Mouse (Mus musculus): ENCODE measurements around the gene Arpc4. TPM values are rescaled to one million over a fixed set of nuclear protein-coding genes. Genes with fewer than 3 reads are reported as not detected.
A peak's percentile ranks its signal among the peaks of the same experiment; 100 is the strongest.

Arpc4 gene
- polyA plus RNA-seq, 1 experiment, result 503 TPM

GRCm38 (mm10) chr6:113380480-113380879 is 2.6 kb downstream of the Arpc4 start:
- Histone ChIP-seq H3K27ac (ENCODE audit: insufficient read depth, low read depth, low read length) (peak overlapping the region; percentile 93), H3K4me1 (ENCODE audit: control insufficient read depth, insufficient read depth, low read length) (peaks cover 18% of the 10 kb centered on the region), H3K4me3 (ENCODE audit: insufficient read depth, low read length) (peak overlapping the region; percentile 70)
- TF ChIP-seq CTCF (IDR thresholded peaks at IDR 0.05; ENCODE audit: low read depth, low read length), result no peak
- TF ChIP-seq POLR2A (IDR thresholded peaks at IDR 0.05; ENCODE audit: borderline replicate concordance, low read depth, low read length), result no peak

DNA sequence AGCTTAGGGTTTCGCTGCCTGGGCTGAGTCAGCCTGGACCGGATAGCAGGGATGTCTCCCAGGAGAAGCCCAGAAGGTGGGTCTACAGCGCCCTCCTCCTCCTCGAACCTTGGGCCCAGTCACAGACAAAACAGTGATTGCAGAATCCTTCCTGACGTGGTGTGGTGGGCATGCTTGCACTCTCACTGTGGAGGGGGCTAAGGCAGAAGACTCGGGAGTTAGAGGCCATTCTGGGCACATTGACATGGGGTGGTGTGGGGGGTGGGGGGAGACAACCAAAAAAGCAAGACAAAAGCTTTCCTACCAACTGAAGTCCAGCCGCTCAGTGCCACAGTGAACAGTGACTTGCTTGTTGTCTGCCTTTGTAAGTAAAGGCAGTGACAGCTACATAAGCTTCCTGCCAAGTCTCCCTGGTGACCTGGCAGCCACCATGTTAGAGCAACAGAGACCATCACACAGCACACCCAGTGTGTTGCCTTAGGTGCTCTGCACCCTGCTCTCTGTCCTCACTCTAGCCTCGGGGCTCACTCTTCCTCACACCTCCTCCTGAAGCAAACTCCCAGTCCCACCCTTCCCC is 6.5 kb downstream of the Arpc4 start:
- Histone ChIP-seq H3K4me3 (ENCODE audit: insufficient read depth, low read length) (no peak overlapping the region), H3K27ac (ENCODE audit: insufficient read depth, low read depth, low read length) (no peak overlapping the region), H3K4me1 (ENCODE audit: control insufficient read depth, insufficient read depth, low read length) (peaks cover 14% of the 10 kb centered on the region)
- TF ChIP-seq POLR2A (IDR thresholded peaks at IDR 0.05; ENCODE audit: borderline replicate concordance, low read depth, low read length) (no peak), CTCF (IDR thresholded peaks at IDR 0.05; ENCODE audit: low read depth, low read length) (no peak)

- Histone ChIP-seq H3K4me1 (ENCODE audit: control insufficient read depth, insufficient read depth, low read length) (peaks cover 12% of the 10 kb centered on the region), H3K27ac (ENCODE audit: insufficient read depth, low read depth, low read length) (no peak overlapping the region), H3K4me3 (ENCODE audit: insufficient read depth, low read length) (no peak overlapping the region)
- no peak for TF ChIP-seq CTCF (IDR thresholded peaks at IDR 0.05; ENCODE audit: low read depth, low read length)
- TF ChIP-seq POLR2A (IDR thresholded peaks at IDR 0.05; ENCODE audit: borderline replicate concordance, low read depth, low read length), result no peak
These were observed 7.3 kb downstream of the Arpc4 start for GRCm38 (mm10) chr6:113385160-113385714.

GRCm38 (mm10) chr6:113386025-113386424 is 8.1 kb downstream of the Arpc4 start:
- Histone ChIP-seq H3K4me3 (ENCODE audit: insufficient read depth, low read length) (no peak overlapping the region), H3K27ac (ENCODE audit: insufficient read depth, low read depth, low read length) (no peak overlapping the region), H3K4me1 (ENCODE audit: control insufficient read depth, insufficient read depth, low read length) (peaks cover 5% of the 10 kb centered on the region; the same call in 1 of the 2 replicates)
- TF ChIP-seq CTCF (IDR thresholded peaks at IDR 0.05; ENCODE audit: low read depth, low read length) (no peak), POLR2A (IDR thresholded peaks at IDR 0.05; ENCODE audit: borderline replicate concordance, low read depth, low read length) (no peak)

- 0 out of 2 replicates have a peak, but pooled peaks cover 2% of the 10 kb centered on the region for H3K4me1 ChIP-seq (ENCODE audit: control insufficient read depth, insufficient read depth, low read length)
These were observed 11.0 kb downstream of the Arpc4 start, which contains the start of gene Ttll3 for GRCm38 (mm10) chr6:113388960-113389359. Ttll3 (plus strand) TSS chr6:113389260.

GRCm38 (mm10) chr6:113390715-113391114 is 12.8 kb downstream of the Arpc4 start:
- H3K4me1 ChIP-seq (ENCODE audit: control insufficient read depth, insufficient read depth, low read length), result no peaks in the 10 kb centered on the region
- TF ChIP-seq CTCF (IDR thresholded peaks at IDR 0.05; ENCODE audit: low read depth, low read length) (no peak), POLR2A (IDR thresholded peaks at IDR 0.05; ENCODE audit: borderline replicate concordance, low read depth, low read length) (no peak)

More at GRCm38 (mm10) chr6:113388960-113389359, 11.0 kb downstream of the Arpc4 start, which contains the start of gene Ttll3:
- TF ChIP-seq POLR2A (IDR thresholded peaks at IDR 0.05; ENCODE audit: borderline replicate concordance, low read depth, low read length) (no peak), CTCF (IDR thresholded peaks at IDR 0.05; ENCODE audit: low read depth, low read length) (no peak)
- Histone ChIP-seq H3K27ac (ENCODE audit: insufficient read depth, low read depth, low read length) (no peak within 1 kb of the TSS), H3K4me3 (ENCODE audit: insufficient read depth, low read length) (no peak within 1 kb of the TSS)

GRCm38 (mm10) chr6:113392015-113392386 is 14.1 kb downstream of the Arpc4 start:
- Histone ChIP-seq H3K4me1 (ENCODE audit: control insufficient read depth, insufficient read depth, low read length) (no peaks in the 10 kb centered on the region), H3K27ac (ENCODE audit: insufficient read depth, low read depth, low read length) (no peak overlapping the region), H3K4me3 (ENCODE audit: insufficient read depth, low read length) (no peak overlapping the region)
- no peak for TF ChIP-seq CTCF (IDR thresholded peaks at IDR 0.05; ENCODE audit: low read depth, low read length)

More at GRCm38 (mm10) chr6:113390715-113391114, 12.8 kb downstream of the Arpc4 start:
- no peak overlapping the region for H3K27ac ChIP-seq (ENCODE audit: insufficient read depth, low read depth, low read length)
- no peak overlapping the region for H3K4me3 ChIP-seq (ENCODE audit: insufficient read depth, low read length)

DNA sequence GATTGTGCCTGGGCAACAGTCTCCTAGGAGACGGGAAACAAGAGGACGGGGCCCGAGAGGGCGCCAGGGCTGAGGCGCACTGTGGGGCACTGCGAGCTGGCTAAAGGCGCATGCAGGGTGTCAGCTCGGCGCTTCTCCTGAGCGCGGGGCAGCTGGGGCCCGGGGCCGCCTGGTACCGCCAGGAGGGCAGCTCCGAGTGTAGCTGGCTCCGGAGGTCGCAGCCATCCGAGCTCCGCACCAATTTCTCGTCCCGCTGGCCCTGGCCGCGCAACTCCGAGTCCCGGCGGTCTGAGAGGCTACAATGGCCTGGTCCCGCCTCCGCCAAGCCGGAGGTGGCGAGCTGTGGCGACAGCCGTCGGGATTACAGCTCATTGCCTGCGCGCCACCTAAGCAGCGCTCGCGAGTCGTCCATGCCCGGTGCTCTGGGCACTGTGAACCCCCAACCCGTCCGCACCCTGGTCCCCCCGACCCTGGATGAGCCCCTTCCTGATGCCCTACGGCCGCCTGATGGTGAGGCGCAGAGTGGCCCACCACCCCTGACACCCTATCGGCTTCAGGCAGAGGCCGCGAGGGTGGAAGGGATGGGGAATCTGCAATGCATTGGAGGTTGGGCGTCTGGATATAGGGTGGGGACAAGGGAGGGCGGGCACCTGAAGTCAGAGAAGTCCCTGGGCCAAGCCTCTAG is 14.6 kb downstream of the Arpc4 start:
- Histone ChIP-seq H3K27ac (ENCODE audit: insufficient read depth, low read depth, low read length) (no peak overlapping the region), H3K4me1 (ENCODE audit: control insufficient read depth, insufficient read depth, low read length) (no peaks in the 10 kb centered on the region), H3K4me3 (ENCODE audit: insufficient read depth, low read length) (no peak overlapping the region)
- TF ChIP-seq CTCF (IDR thresholded peaks at IDR 0.05; ENCODE audit: low read depth, low read length), result no peak
- TF ChIP-seq POLR2A (IDR thresholded peaks at IDR 0.05; ENCODE audit: borderline replicate concordance, low read depth, low read length), result no peak

DNA sequence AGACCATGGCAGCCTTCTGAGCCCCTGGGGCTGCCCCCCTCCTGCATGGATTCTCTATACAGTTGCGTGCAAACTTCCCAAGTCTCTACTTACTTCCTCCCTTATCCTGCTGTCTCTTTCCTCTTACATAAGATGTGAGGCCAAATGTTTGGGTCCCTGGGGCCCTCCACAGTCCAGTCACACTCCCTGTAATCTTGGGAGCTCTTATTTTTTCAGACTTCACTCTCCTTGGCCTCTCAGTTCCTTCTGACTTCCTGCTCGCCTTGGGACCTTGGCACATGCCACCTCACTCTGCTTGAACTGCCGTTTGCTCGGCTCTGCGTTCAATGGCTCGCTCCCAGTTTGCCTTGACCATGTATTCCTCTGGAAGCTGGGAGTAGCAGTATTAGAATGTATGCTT is 16.0 kb downstream of the Arpc4 start:
- Histone ChIP-seq H3K27ac (ENCODE audit: insufficient read depth, low read depth, low read length) (no peak overlapping the region), H3K4me1 (ENCODE audit: control insufficient read depth, insufficient read depth, low read length) (no peaks in the 10 kb centered on the region), H3K4me3 (ENCODE audit: insufficient read depth, low read length) (no peak overlapping the region)
- TF ChIP-seq CTCF (IDR thresholded peaks at IDR 0.05; ENCODE audit: low read depth, low read length) (no peak), POLR2A (IDR thresholded peaks at IDR 0.05; ENCODE audit: borderline replicate concordance, low read depth, low read length) (no peak)

DNA sequence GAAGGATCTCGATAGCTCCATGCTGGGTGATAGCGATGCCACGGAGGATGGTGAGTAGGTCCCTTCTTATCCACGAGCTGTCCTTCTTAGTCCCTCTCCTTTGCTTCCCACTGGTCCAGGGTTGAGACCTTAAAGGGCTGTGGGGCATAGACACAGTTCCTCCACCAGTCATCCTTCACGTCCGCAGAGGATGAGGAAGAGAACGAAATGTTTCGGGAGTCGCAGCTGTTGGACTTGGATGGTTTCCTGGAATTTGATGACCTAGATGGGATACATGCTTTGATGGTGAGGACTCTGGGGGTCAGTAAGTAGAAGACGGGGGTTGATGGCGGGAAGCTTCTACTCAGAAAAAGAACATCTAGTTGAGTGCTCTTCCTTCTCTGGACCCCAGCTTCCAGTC is 16.9 kb downstream of the Arpc4 start:
- no peak overlapping the region for H3K27ac ChIP-seq (ENCODE audit: insufficient read depth, low read depth, low read length)
- TF ChIP-seq POLR2A (IDR thresholded peaks at IDR 0.05; ENCODE audit: borderline replicate concordance, low read depth, low read length), result no peak
- no peak for TF ChIP-seq CTCF (IDR thresholded peaks at IDR 0.05; ENCODE audit: low read depth, low read length)
- no peak overlapping the region for H3K4me3 ChIP-seq (ENCODE audit: insufficient read depth, low read length)
- H3K4me1 ChIP-seq (ENCODE audit: control insufficient read depth, insufficient read depth, low read length), result no peaks in the 10 kb centered on the region
